In genomic region chr14:55116425-55117200, GRCm38 (mm10) we compare ENCODE assay signal across 8 mouse cellular contexts. TPM values are rescaled to one million over a fixed set of nuclear protein-coding genes. Genes with fewer than 3 reads are reported as not detected.
DNase-seq lines count a peak whose midpoint lies in the region; ATAC-seq and TF ChIP-seq lines count a peak whose summit lies in the region.

Jph4 (minus strand) TSS chr14:55116935.

- peaks cover 41% of the 10 kb centered on the region for H3K4me1 ChIP-seq in E14TG2a.4 (replicated peaks; ENCODE audit: low read depth, low read length)
- peaks cover 38% of the 10 kb centered on the region for H3K4me1 ChIP-seq in forebrain, embryonic 10.5 days
- peaks cover 57% of the 10 kb centered on the region for H3K4me1 ChIP-seq in neural tube, embryonic 13.5 days (replicated peaks)

- H3K4me2 ChIP-seq in neural tube, embryonic 13.5 days, result peak within 1 kb of the TSS; percentile 91

- no peak for TF ChIP-seq CTCF in E14TG2a.4 (conservative IDR thresholded peaks at IDR 0.05; ENCODE audit: low read length)

- H3K27me3 ChIP-seq in E14TG2a.4 (ENCODE audit: insufficient read depth, low read length), result peaks cover 63% of the 10 kb centered on the region
- peaks cover 70% of the 10 kb centered on the region for H3K27me3 ChIP-seq in forebrain, embryonic 10.5 days (ENCODE audit: poor library complexity, severe bottlenecking)
- peaks cover 32% of the 10 kb centered on the region for H3K27me3 ChIP-seq in neural tube, embryonic 13.5 days

- peak; percentile 15 for DNase-seq in adrenal gland, postnatal 10 days
- no peak for DNase-seq in adrenal gland, postnatal 36 days
- no peak for DNase-seq in forebrain, embryonic 10.5 days (ENCODE audit: extremely low spot score, low spot score)
- peak; percentile 82 for DNase-seq in layer of hippocampus, adult 9-11 months
- no peak for DNase-seq in lung, postnatal 25 days (ENCODE audit: low spot score)
- no peak for DNase-seq in gastrocnemius, postnatal 14 days

- peak within 1 kb of the TSS; percentile 90 for H3K9ac ChIP-seq in neural tube, embryonic 13.5 days

- no peaks in the 10 kb centered on the region for H3K36me3 ChIP-seq in E14TG2a.4 (ENCODE audit: insufficient read depth, low read length)
- no peaks in the 10 kb centered on the region for H3K36me3 ChIP-seq in forebrain, embryonic 10.5 days (replicated peaks)
- peaks cover 14% of the 10 kb centered on the region for H3K36me3 ChIP-seq in neural tube, embryonic 13.5 days

- peak; percentile 74 for ATAC-seq in neural tube, embryonic 13.5 days (ENCODE audit: low read depth)

- intact Hi-C loops in gastrocnemius, postnatal 14 days (cut with DNase I; ENCODE audit: low total_unique reads), result no loop called here

- peak within 1 kb of the TSS; percentile 84 for H3K27ac ChIP-seq in forebrain, embryonic 10.5 days
- peak within 1 kb of the TSS; percentile 96 for H3K27ac ChIP-seq in neural tube, embryonic 13.5 days (replicated peaks)

- 4% methylated on average over 21 of the region's 21 CpGs for WGBS in forebrain, embryonic 10.5 days
- 3% methylated on average over 21 of the region's 21 CpGs for WGBS in neural tube, embryonic 13.5 days

- peak within 1 kb of the TSS; percentile 85 for H3K4me3 ChIP-seq in E14TG2a.4 (replicated peaks; ENCODE audit: low read length)
- H3K4me3 ChIP-seq in forebrain, embryonic 10.5 days, result peak within 1 kb of the TSS; percentile 76
- peak within 1 kb of the TSS; percentile 82 for H3K4me3 ChIP-seq in neural tube, embryonic 13.5 days

- H3K9me3 ChIP-seq in E14TG2a.4 (ENCODE audit: low read length), result no peaks in the 10 kb centered on the region
- H3K9me3 ChIP-seq in forebrain, embryonic 10.5 days, result no peaks in the 10 kb centered on the region
- no peaks in the 10 kb centered on the region for H3K9me3 ChIP-seq in neural tube, embryonic 13.5 days

RNA-seq across cellular contexts. Expression of gene Jph4, which starts in this region (rescaled TPM):
- 1 to 10 TPM; 4.3 to 7.5 TPM for total RNA-seq in adrenal gland, postnatal 10 days (2021)
- 1 to 10 TPM; 2.2 to 2.3 TPM for total RNA-seq in adrenal gland, postnatal 36 days (2021)
- 0.31 and 0.56 TPM in 2 replicates for polyA plus RNA-seq in forebrain, embryonic 10.5 days (2016; fragmentation: Nextera tagmentation; extraction: Ambion mirVana)
- 21.1 and 21.4 TPM in 2 replicates for polyA plus RNA-seq in neural tube, embryonic 13.5 days (2015; fragmentation: Nextera tagmentation; extraction: Ambion mirVana)
- total RNA-seq in gastrocnemius, postnatal 14 days (2021), result under 1 TPM; 0.42 to 0.62 TPM

Comparison
In these comparisons a context has a peak if more than half of its experiments do, and no peak if none do; other contexts are left out.
1. RNA of gene Jph4 (polyA plus RNA-seq): 21.1 to 21.4 TPM in neural tube, embryonic 13.5 days; 0.31 to 0.56 TPM in forebrain, embryonic 10.5 days; every median in the first group is over 10 times any median in the second.
2. DNase-seq: peak in adrenal gland, postnatal 10 days (single experiment) and layer of hippocampus, adult 9-11 months (single experiment); none in adrenal gland, postnatal 36 days (0 of 2), forebrain, embryonic 10.5 days (single experiment), lung, postnatal 25 days (single experiment) and gastrocnemius, postnatal 14 days (single experiment).
3. Peak in every context shown above with its lines, with median percentiles within 50 percentile points of each other: H3K4me3 ChIP-seq.